Mouse (Mus musculus) kidney, postnatal 0 days (tissue): ENCODE measurements around the gene Adat2. TPM values are rescaled to one million over a fixed set of nuclear protein-coding genes. Genes with fewer than 3 reads are reported as not detected.

Source experiments
- ATAC-seq: fragments of 200-750 bp; cut with Nextera tagmentation; replicated peaks from 2 replicates; pipeline ENCODE4 v1.8.0; 2017; ENCODE audit warnings: low read depth, moderate number of reproducible peaks, moderate TSS enrichment, moderate library complexity; ENCODE audit not compliant: low FRiP score
- DNase-seq: peaks from one replicate; pipeline ENCODE4 v3.0.0-alpha.2; 2016; ENCODE audit warnings: low spot score
- H3K27ac ChIP-seq: fragments of 300-500 bp; sonication (generic); 2 replicates; pipeline ENCODE4 v1.5.1; 2014; ENCODE audit warnings: mild to moderate bottlenecking
- H3K27me3 ChIP-seq: fragments of 300-500 bp; sonication (generic); 2 replicates; pipeline ENCODE4 v1.6.1; 2014; ENCODE audit warnings: low read length, mixed read lengths; ENCODE audit not compliant: insufficient read depth
- H3K36me3 ChIP-seq: fragments of 300-500 bp; sonication (generic); 2 replicates; pipeline ENCODE4 v1.6.1; 2014; ENCODE audit warnings: low read length, mixed read lengths; ENCODE audit not compliant: insufficient read depth
- H3K4me1 ChIP-seq: fragments of 300-500 bp; sonication (generic); replicated peaks from 2 replicates; pipeline ENCODE4 v1.6.1; 2014; ENCODE audit warnings: antibody characterized with exemption, low read length, mixed read lengths; ENCODE audit not compliant: insufficient read depth
- H3K4me2 ChIP-seq: fragments of 300-500 bp; sonication (generic); 2 replicates; pipeline ENCODE4 v1.6.1; 2014; ENCODE audit warnings: mild to moderate bottlenecking, low read length, moderate library complexity, mixed read lengths
- H3K4me3 ChIP-seq: fragments of 300-500 bp; sonication (generic); replicated peaks from 2 replicates; pipeline ENCODE4 v1.5.1; 2014; ENCODE audit warnings: low read depth, low read length
- H3K9ac ChIP-seq: fragments of 300-500 bp; sonication (generic); 2 replicates; pipeline ENCODE4 v1.6.1; 2014; ENCODE audit warnings: low read depth, low read length
- H3K9me3 ChIP-seq: fragments of 300-500 bp; sonication (generic); replicated peaks from 2 replicates; pipeline ENCODE4 v1.6.1; 2016; ENCODE audit warnings: low read length, inconsistent platforms, mixed read lengths
- CTCF ChIP-seq: IDR thresholded peaks from 2 replicates; pipeline ENCODE4 v1.5.1; 2016; ENCODE audit warnings: antibody characterized with exemption, low read depth, mild to moderate bottlenecking, moderate library complexity
- WGBS: fragments of 180-500 bp; shearing (Covaris S2); extraction: QIAGEN DNeasy Blood & Tissue Kit; methylation state at CpG from one replicate; pipeline ENCODE4 v1.1.7; 2014; 5-methylcytosine and 5-hydroxymethylcytosine counted together
- polyA plus RNA-seq: library from polyadenylated mRNA; unstranded; fragments of >200 nt; fragmentation: Nextera tagmentation; extraction: Ambion mirVana; gene quantifications from 2 replicates; pipeline ENCODE4 v1.2.1, GENCODE M21; 2015

The Adat2 gene
- polyA plus RNA-seq, 1 experiment from 2014 or later, result 4.9 TPM

DNA sequence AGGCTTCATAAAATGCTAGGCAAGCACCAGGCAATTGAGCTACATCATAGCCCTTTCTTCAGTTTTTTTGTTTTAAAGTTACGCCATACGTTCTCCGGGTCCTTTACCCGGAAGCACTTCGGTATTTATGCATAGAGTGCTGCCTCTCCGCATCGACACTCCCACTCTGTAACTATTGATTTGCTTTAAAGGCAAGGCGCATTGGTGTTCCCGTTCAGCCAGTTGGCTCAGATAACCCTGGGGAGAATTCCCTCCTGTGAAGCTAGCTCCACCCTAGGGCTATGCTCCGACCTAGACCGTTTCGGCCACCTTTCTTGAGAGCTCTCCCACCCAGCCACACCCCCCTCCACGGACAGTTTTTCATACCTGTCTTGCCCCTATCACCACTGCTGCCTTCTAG lies 13.7 kb downstream of the Adat2 start:
- Histone ChIP-seq H3K9me3 (no peaks in the 10 kb centered on the region), H3K4me2 (no peak overlapping the region), H3K4me3 (no peak overlapping the region), H3K4me1 (no peaks in the 10 kb centered on the region), H3K27ac (no peak overlapping the region), H3K9ac (no peak overlapping the region), H3K36me3 (0 out of 2 replicates have a peak, but pooled peaks cover 3% of the 10 kb centered on the region), H3K27me3 (no peaks in the 10 kb centered on the region)
- 61% methylated on average over 13 of the region's 13 CpGs for WGBS
- no peak for TF ChIP-seq CTCF
- ATAC-seq (no peak), DNase-seq (no peak)

DNA sequence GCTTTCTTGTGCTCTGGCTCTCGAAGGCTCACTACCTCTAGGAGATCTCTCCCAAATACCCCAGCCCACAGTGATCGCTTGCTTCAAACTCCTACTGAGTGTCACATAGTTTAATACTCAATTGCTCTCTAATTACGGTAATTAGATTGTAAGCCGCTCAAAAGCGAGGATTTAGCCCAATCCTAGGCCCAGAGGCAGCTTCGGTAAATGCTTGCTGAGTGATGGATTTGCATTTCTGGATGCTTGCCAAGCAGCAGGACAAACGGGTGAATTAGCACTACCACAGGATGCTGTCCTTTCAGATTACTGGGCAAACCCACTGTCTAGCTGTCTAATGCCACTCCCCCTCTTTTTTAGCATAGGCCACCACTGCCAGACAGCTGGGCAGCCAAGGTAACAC lies 17.1 kb downstream of the Adat2 start:
- WGBS, result 43% methylated on average over 7 of the region's 7 CpGs
- H3K9ac ChIP-seq, result no peak overlapping the region
- no peak overlapping the region for H3K4me3 ChIP-seq
- no peaks in the 10 kb centered on the region for H3K9me3 ChIP-seq
- ATAC-seq, result no peak
- TF ChIP-seq CTCF, result no peak
- H3K4me1 ChIP-seq, result no peaks in the 10 kb centered on the region; the same call in 1 of the 2 replicates
- no peak overlapping the region for H3K27ac ChIP-seq
- H3K27me3 ChIP-seq, result no peaks in the 10 kb centered on the region
- no peak overlapping the region for H3K4me2 ChIP-seq
- DNase-seq, result no peak
- no peaks in the 10 kb centered on the region for H3K36me3 ChIP-seq

DNA sequence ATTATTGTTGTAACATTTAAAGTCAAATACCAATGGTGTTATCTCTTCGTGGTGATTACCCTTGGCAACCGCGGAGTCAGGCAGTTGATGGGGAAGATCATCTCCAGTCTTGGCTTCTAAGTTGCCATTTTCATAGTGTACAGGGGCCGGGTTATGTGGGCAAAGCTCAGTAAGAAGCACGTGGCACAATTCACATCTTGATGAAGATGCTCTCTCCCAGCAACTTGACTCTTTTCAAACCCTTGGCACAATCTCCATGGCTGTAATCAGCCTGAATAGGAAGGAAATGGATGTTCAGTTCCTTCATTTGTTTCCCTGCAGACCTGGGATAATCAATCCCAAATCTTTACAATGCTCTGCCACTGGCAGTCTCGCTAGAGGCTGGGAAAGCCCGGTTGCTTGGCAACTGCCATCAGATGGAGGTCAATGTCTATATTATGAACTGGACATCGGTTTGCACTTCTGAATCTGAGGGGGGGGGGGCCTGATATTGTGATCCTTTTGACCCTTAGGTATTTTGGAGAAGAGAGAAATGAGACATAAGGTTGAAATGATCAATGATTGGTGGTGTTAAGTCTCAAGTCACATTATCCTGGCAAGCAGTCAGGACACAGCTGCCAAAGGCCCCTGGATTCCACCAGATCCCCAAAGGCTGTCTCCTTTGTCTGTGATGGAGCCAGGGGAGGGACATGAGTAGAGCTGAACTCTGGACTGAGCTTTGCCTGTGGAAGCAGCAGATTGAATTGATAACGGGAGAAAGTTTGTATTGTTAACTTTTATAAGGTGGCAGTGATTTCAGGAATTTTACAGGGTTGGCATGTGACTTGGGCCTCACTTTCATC lies 18.2 kb downstream of the Adat2 start:
- TF ChIP-seq CTCF, result no peak
- Histone ChIP-seq H3K36me3 (no peaks in the 10 kb centered on the region), H3K4me1 (no peaks in the 10 kb centered on the region; the same call in 1 of the 2 replicates), H3K27ac (no peak overlapping the region), H3K4me2 (no peak overlapping the region), H3K9ac (no peak overlapping the region), H3K9me3 (no peaks in the 10 kb centered on the region), H3K27me3 (no peaks in the 10 kb centered on the region), H3K4me3 (no peak overlapping the region)
- WGBS, result 83% methylated on average over 9 of the region's 9 CpGs
- ATAC-seq, result no peak
- DNase-seq, result no peak

DNA sequence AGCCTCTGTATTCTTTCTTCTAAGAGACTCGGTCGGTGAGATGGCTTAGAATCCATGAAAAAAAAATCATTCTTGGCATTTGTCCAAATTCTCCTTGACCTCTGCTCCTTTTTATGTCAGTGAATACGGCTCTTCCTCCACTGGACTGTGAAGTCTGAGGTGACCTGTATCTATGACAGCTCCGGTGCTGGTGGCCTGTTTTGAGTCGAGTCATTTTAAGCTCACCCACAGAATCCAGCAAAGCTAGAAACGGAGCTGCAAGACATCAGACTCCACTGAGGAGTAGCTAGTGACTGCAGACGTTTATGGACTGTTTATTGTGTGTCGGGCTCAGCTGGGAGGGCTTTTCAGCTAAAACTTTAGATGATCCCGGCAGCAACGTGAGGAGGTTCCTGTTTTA lies 19.3 kb downstream of the Adat2 start:
- Histone ChIP-seq H3K27ac (no peak overlapping the region), H3K4me3 (no peak overlapping the region), H3K27me3 (no peaks in the 10 kb centered on the region), H3K4me1 (no peaks in the 10 kb centered on the region; the same call in 1 of the 2 replicates), H3K9me3 (no peaks in the 10 kb centered on the region), H3K36me3 (no peaks in the 10 kb centered on the region), H3K4me2 (no peak overlapping the region), H3K9ac (no peak overlapping the region)
- peak; percentile 53 for DNase-seq
- TF ChIP-seq CTCF, result no peak
- ATAC-seq, result 0 out of 2 replicates have a peak, but pooled peaks have one; percentile 40
- WGBS, result 16% methylated on average over 10 of the region's 10 CpGs

DNA sequence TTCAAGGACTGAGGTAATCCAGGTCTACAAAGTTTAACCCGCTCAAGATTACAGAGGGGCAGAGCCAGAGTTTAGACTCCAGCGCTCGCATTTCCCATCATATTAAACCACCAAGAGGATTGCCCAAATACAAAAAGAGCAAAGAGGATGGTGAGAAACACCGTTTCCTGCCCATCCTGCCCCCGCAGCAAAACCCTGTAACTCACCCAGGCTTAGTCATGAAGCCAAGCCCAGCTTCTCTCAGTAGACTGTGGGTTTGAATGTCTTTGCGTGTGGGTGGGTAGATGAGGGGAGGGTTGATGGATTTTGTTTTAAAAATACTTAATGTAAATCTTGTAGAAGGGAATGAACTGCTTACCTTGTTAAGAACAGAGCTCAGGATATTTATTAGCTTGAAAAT lies 19.7 kb downstream of the Adat2 start:
- Histone ChIP-seq H3K9me3 (no peaks in the 10 kb centered on the region), H3K27me3 (no peaks in the 10 kb centered on the region), H3K4me3 (no peak overlapping the region), H3K4me2 (no peak overlapping the region), H3K4me1 (no peaks in the 10 kb centered on the region; the same call in 1 of the 2 replicates), H3K36me3 (no peaks in the 10 kb centered on the region), H3K27ac (no peak overlapping the region), H3K9ac (no peak overlapping the region)
- DNase-seq, result no peak
- 62% methylated on average over 6 of the region's 6 CpGs for whole genome bisulfite sequencing
- no peak for ATAC-seq
- no peak for TF ChIP-seq CTCF

DNA sequence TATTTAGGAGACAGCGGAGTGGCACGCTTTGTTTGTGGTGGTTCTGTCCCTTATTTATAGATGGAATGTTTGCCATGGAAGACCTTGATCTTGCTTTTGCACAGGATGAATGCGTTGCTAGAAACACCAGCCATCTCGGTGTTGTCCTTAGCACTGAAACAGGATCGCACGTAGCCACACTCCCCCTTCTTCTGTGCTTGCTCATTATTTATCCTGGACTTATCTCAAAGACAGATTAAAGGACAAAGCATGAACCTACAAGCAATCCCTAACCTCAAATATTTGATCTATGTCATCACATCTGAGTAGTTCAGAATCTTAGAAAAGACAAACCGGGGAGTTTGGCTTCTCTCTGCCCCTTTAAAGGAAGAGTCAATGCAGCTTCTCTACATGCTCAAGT lies 24.4 kb downstream of the Adat2 start:
- DNase-seq (no peak), ATAC-seq (no peak)
- Histone ChIP-seq H3K4me2 (no peak overlapping the region), H3K9me3 (no peaks in the 10 kb centered on the region), H3K27me3 (no peaks in the 10 kb centered on the region), H3K9ac (no peak overlapping the region), H3K36me3 (no peaks in the 10 kb centered on the region), H3K27ac (no peak overlapping the region), H3K4me1 (no peaks in the 10 kb centered on the region), H3K4me3 (no peak overlapping the region)
- WGBS, result 43% methylated on average over 7 of the region's 7 CpGs
- TF ChIP-seq CTCF, result no peak
